ENCODE assay signal across 21 mouse cellular contexts in genomic region chr2:157478651-157479050, GRCm38 (mm10).
DNase-seq lines count a peak whose midpoint lies in the region; ATAC-seq lines count a peak whose summit lies in the region.
"Had no signal": no experiment of that assay in that cellular context is flagged by ENCODE, and none has a peak within 500 bp of the region (broad histone marks: within the 10 kb centered on the region; RNA-seq: fewer than 3 reads in every experiment).

No protein-coding gene starts in this region.

- H3K9ac ChIP-seq in neural tube, embryonic 12.5 days, result 0 out of 2 replicates have a peak overlapping the region, but pooled peaks have one; percentile 17
- H3K9ac ChIP-seq in forebrain, embryonic 15.5 days (replicated peaks), result no peak overlapping the region
- no peak overlapping the region for H3K9ac ChIP-seq in kidney, embryonic 16.5 days (replicated peaks; ENCODE audit: low read length)
- H3K9ac ChIP-seq: embryonic facial prominence, embryonic 15.5 days; heart, embryonic 15.5 days; kidney, embryonic 15.5 days; liver, postnatal 0 days had no signal

- no peak overlapping the region for H3K27ac ChIP-seq in neural tube, embryonic 12.5 days
- 0 out of 2 replicates have a peak overlapping the region, but pooled peaks have one; percentile 10 for H3K27ac ChIP-seq in forebrain, embryonic 15.5 days (replicated peaks)
- no peak overlapping the region for H3K27ac ChIP-seq in kidney, embryonic 16.5 days (ENCODE audit: low read length)
- H3K27ac ChIP-seq: embryonic facial prominence, embryonic 15.5 days; heart, adult 2 months; heart, embryonic 15.5 days; kidney, embryonic 15.5 days; stomach, postnatal 0 days had no signal

- no peak overlapping the region for H3K4me3 ChIP-seq in neural tube, embryonic 12.5 days
- no peak overlapping the region for H3K4me3 ChIP-seq in forebrain, embryonic 15.5 days
- H3K4me3 ChIP-seq in kidney, embryonic 16.5 days (ENCODE audit: low read length), result no peak overlapping the region
- H3K4me3 ChIP-seq: embryonic facial prominence, embryonic 15.5 days; heart, adult 2 months; heart, embryonic 15.5 days; kidney, embryonic 15.5 days had no signal

- no peaks in the 10 kb centered on the region for H3K36me3 ChIP-seq in neural tube, embryonic 12.5 days
- no peaks in the 10 kb centered on the region for H3K36me3 ChIP-seq in forebrain, embryonic 15.5 days
- H3K36me3 ChIP-seq in kidney, embryonic 16.5 days (ENCODE audit: insufficient read depth, low read length), result no peaks in the 10 kb centered on the region
- H3K36me3 ChIP-seq: embryonic facial prominence, embryonic 15.5 days; heart, embryonic 15.5 days; kidney, embryonic 15.5 days had no signal

- H3K27me3 ChIP-seq in neural tube, embryonic 12.5 days (replicated peaks), result no peaks in the 10 kb centered on the region
- H3K27me3 ChIP-seq in forebrain, embryonic 15.5 days, result no peaks in the 10 kb centered on the region
- H3K27me3 ChIP-seq in kidney, embryonic 16.5 days (ENCODE audit: insufficient read depth, low read length), result no peaks in the 10 kb centered on the region
- H3K27me3 ChIP-seq: embryonic facial prominence, embryonic 15.5 days; kidney, embryonic 15.5 days had no signal

- H3K4me1 ChIP-seq in neural tube, embryonic 12.5 days, result peaks cover 73% of the 10 kb centered on the region
- peaks cover 62% of the 10 kb centered on the region for H3K4me1 ChIP-seq in forebrain, embryonic 15.5 days
- peaks cover 17% of the 10 kb centered on the region for H3K4me1 ChIP-seq in kidney, embryonic 16.5 days (ENCODE audit: insufficient read depth, low read length)

- DNase-seq in frontal cortex, postnatal 10 days (ENCODE audit: low spot score in 2 of 2), result no peak
- no peak for DNase-seq in neural tube, embryonic 10.5 days (ENCODE audit: extremely low spot score, low spot score)
- DNase-seq in telencephalon, adult 2 months (ENCODE audit: low read depth, low spot score), result peak; percentile 44
- DNase-seq in kidney, postnatal 10 days, result no peak
- DNase-seq: adrenal gland, adult 8-10 months; cerebellum, adult 2 months; gastrocnemius, postnatal 14 days; heart, adult 2 months; layer of hippocampus, adult 9-11 months; liver; liver, postnatal 0 days; thymus, postnatal 36 days had no signal

- H3K4me2 ChIP-seq in neural tube, embryonic 12.5 days (replicated peaks), result no peak overlapping the region
- H3K4me2 ChIP-seq in forebrain, embryonic 15.5 days (replicated peaks), result no peak overlapping the region
- H3K4me2 ChIP-seq in kidney, embryonic 16.5 days (replicated peaks; ENCODE audit: low read depth, low read length), result no peak overlapping the region
- H3K4me2 ChIP-seq: embryonic facial prominence, embryonic 15.5 days; heart, embryonic 15.5 days; kidney, embryonic 15.5 days had no signal

- peak; percentile 58; the same call in 1 of the 2 replicates for ATAC-seq in frontal cortex, adult (ENCODE audit: low TSS enrichment)
- ATAC-seq in neural tube, embryonic 12.5 days (ENCODE audit: low FRiP score, low read depth), result no peak
- ATAC-seq in forebrain, embryonic 15.5 days (replicated peaks), result no peak
- ATAC-seq in kidney, embryonic 16.5 days (ENCODE audit: low FRiP score, low TSS enrichment), result no peak
- ATAC-seq: intestine, embryonic 16.5 days; liver, postnatal 0 days had no signal

- WGBS in neural tube, embryonic 12.5 days, result 67% methylated on average over 8 of the region's 8 CpGs
- WGBS in forebrain, embryonic 15.5 days, result 67% methylated on average over 8 of the region's 8 CpGs
- WGBS in kidney, embryonic 16.5 days, result 55% methylated on average over 8 of the region's 8 CpGs

- H3K9me3 ChIP-seq in neural tube, embryonic 12.5 days, result no peaks in the 10 kb centered on the region
- H3K9me3 ChIP-seq in forebrain, embryonic 15.5 days, result no peaks in the 10 kb centered on the region
- no peaks in the 10 kb centered on the region for H3K9me3 ChIP-seq in kidney, embryonic 16.5 days (ENCODE audit: low read length)
- H3K9me3 ChIP-seq: embryonic facial prominence, embryonic 15.5 days; heart, embryonic 15.5 days; kidney, embryonic 15.5 days had no signal
